Mouse (Mus musculus) megakaryocyte-erythroid progenitor cell, adult 5-6 weeks (primary cell): ENCODE data around the gene Ercc4. TPM values are rescaled to one million over a fixed set of nuclear protein-coding genes. Genes with fewer than 3 reads are reported as not detected.

Experiments used
- ATAC-seq: replicated peaks from 2 replicates; pipeline ENCODE4 v1.8.0; 2016; ENCODE audit warnings: mild to moderate bottlenecking, inconsistent platforms; ENCODE audit not compliant: severe bottlenecking, poor library complexity, low FRiP score, low TSS enrichment
- total RNA-seq, 2 experiments: library from RNA; stranded (forward) in 1 of 2; stranded (reverse) in 1 of 2; fragments of 200-1000, 215-1000 nt in 1 of 2; fragments of >200 nt in 1 of 2; fragmentation: Nextera tagmentation in 1 of 2; gene quantifications; 2 replicates each; pipeline ENCODE4 v1.2.3; 2014 to 2017

The Ercc4 gene
- total RNA-seq, 2 experiments from 2014 or later, result 14.4 to 17.4 TPM

DNA sequence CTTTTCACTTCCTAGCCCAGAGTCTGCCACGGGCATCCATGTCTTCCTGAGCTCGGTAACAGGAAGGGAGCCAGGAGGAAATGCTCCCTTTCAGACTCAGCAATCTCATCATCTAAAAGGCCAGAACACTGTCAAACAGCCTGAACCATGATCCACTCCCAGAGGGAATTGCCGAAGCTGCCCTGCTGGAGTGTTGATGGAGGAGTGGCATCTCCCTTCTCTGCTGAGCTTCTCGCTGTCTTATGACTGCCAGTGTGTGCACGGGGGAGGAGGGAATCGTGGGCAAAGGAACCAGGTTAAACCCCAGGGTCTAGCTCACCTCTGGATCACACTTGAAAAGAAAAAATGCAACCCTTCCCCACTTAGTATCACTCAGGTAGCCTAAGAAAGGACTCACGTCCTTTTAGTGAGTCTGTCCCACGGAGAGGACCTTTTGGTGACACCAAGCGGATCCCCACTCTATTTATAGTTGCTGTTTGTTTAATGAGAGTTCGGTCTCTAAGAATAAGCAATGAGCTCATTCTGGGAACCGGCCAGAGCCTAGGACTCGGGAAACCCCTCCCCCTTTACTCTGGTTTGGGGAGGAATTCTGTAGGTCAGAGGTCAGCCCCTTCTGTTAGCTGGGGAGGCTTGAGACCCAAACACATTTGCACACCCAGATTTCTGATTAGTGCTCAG, 80.1 kb downstream of the Ercc4 start:
- no peak for ATAC-seq

DNA sequence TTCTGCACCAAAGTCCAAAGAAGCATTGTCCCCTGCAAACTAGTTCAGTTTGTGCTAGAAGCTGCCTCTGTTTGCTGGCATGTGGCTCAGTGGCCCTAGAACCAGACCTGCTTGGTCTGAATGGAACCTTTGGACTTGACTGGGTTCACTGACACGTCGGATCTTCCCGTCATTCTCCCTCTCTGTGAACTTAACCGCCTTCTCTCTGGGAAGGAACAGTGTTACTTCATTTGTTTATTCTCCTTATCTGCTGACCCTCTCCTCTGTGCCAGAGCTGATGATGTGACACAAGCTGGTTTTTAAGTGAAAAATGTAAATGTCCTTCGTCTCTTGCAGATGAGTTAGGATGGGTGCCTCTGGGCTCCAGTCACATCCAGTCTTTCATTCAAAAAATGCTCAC, 81.0 kb downstream of the Ercc4 start:
- no peak for ATAC-seq

DNA sequence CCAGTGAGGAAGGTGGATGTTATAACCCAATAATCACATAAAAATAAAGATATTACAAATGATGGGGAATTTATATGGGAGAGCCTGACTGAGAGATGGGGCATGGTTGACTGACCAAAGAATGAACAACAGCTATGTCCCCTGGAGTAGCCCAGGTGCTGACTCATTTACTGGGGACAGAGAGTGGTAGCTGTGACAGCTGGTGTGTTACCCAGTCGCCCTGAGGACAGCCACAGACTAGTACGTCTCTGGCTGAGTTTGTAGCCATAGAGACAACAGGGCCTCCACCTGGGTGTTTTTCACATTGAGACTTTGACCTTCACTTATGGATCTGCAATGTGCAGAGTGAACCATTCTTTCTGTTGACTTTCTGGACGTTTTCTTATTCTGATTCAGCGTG, 81.7 kb downstream of the Ercc4 start:
- no peak for ATAC-seq

DNA sequence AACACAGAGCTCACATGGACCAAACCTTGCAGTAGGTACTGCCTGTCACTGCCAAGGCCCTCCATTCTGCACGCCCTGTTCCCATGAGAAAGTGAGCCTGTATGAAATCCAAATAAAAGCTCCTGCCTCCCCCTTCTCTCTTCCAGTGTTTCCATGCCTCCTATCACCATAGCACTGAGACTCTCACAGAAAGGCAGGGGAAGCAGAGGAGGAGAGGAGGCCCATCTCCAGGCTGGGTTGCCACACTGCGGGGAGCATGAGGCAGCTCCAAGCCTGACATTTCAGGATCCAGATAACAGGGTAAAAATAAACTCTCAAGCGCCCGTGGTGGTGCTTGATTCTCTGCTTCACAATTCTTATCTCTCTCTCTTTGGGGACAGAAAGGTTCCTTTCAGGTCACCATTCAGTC, 84.2 kb downstream of the Ercc4 start:
- ATAC-seq, result no peak; the same call in 1 of the 2 replicates

DNA sequence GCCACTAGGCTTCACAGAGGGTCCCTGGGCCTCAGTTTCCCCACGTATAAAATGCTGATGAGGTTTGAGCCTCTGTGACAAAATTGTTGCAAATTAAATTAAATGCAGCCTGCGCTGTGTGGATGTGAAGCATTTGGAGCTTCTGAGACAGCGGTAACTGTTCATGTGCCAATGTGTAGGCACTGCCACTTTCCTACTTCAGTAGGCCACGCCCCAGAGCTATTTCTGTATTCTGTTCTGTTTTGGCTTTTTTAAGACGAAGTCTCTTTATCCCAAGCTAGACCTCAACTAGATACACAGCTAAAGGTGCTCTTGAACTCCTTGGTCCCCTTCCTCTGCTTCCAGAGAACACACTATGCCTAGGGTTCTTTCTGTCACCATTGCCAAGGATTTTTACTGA, 85.4 kb downstream of the Ercc4 start:
- ATAC-seq, result no peak

DNA sequence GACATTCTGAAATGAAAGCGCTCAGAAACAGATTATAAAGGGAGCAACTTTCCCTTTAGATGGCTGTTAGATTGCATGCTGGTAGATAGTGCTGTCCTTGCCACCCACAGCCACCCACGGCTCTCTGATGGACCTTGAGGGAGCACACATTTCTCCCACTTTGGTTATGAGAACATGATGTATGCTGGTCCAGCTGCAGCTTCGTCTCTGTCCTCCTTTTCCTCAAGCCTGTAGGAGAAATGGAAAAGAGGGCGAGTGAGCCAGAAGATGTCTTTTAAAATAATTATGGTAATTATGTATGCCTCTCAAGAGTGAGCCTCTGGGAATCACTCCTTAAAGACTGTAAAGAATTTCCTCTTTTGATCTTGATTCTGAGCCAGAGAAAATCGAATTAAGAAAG, 87.1 kb downstream of the Ercc4 start:
- ATAC-seq, result no peak

DNA sequence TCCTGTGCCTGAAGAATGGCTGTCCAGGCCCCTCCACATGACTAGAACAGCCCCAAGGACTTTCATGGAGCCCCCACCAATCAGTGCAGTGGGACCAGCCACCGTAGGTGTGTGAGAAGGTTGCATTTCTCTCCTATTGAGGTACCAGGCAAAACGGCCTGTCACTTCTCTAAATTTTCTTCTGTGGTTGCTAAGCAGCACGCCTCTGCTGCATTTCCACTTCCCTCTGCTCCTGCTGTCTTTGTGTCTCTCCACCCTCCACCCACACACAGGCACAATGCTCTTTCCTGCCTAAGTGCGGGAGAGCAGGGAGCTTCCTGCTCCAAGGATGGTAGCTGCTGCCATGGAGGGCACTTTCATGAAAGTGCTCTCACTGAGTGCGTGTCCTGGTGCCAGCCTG, 87.8 kb downstream of the Ercc4 start:
- no peak for ATAC-seq

DNA sequence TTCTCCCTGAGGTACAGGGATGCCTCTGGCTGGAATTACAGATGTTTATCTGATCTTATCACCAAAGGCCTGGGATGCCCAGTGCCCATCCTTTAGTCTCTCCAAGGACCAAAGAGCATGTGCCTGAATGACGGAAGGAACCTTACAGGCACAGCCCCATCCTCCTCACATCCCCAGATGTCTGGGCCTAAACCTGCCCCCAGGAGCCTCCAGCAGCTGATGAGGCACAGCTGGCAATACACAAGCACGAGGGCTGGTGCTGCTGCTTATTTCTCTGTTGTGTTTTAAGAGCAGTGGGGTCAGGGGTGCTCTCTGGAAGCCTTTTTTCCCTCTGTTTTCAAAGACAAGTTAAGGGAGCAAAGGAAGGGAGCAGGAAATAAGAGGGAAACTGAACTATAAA, 89.7 kb downstream of the Ercc4 start:
- ATAC-seq, result no peak

Other genes starting within 250 kb of the Ercc4 start
- gene Mrtfb, start 146.8 kb downstream of the Ercc4 start, total RNA-seq (2014; fragmentation: Nextera tagmentation), result 8.9 and 10.7 TPM in 2 replicates
- gene Mrtfb, start 146.8 kb downstream of the Ercc4 start, total RNA-seq (2017), result 2.3 and 3.7 TPM in 2 replicates